Mouse (Mus musculus): Measurements from ENCODE around the gene Gtf2h2.
"Not testable (repeated sequence)": the region's sequence is repeated elsewhere in the genome, so short reads cannot be mapped to it uniquely, and the experiment has no call there.

Gene Gtf2h2

GRCm38 (mm10) chr13:100483610-100484009, 8.8 kb downstream of the Gtf2h2 start:
- DNase-seq: no peak

GRCm38 (mm10) chr13:100463527-100464222, 28.7 kb downstream of the Gtf2h2 start:
- no peak for DNase-seq

DNA sequence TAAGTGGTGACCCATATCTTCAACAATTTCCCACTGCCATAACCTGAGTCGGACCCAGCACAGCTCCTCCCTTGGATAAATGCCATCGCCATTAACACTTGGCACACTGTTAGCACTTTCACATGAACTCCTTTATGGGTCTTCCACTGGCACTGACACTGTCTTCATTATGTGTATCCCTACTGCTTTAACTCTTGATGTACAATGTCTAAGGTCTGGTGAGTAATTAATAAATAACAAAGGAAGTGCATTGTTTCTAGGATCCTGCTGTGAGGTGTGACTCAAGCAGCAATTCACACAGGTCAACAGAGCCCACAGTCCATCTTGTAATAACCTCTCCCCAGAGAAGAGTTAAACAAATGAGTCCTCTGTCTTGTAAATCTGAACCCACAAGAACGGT, 31.0 kb downstream of the Gtf2h2 start:
- DNase-seq: no peak

- DNase-seq: not testable (repeated sequence)
Observed at GRCm38 (mm10) chr13:100452415-100453127, 39.8 kb downstream of the Gtf2h2 start, which contains the start of gene Naip1. Gene Naip1 (minus strand): TSS chr13:100452869.

- DNase-seq: no peak
Observed at GRCm38 (mm10) chr13:100449495-100449894, 42.9 kb downstream of the Gtf2h2 start.

DNA sequence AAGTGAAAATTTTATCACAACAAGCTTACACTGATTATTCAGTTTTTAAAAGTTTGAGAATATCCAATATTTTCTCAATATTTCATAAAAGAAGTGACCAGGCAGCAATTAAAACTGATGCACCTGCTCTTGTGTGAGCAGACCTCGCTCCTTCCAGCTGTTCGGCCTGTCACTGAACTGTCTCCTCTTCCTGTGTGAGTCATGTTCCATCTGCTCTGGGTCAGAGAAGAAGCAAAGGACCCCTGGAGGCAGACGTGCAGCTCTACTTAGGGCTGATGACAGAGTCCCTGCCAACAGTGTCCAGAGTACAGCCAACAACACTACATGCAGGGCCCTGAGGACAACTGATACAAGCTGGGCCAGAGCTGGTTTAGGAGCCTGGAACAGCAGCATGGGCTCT, 52.3 kb downstream of the Gtf2h2 start:
- DNase-seq: no peak

DNA sequence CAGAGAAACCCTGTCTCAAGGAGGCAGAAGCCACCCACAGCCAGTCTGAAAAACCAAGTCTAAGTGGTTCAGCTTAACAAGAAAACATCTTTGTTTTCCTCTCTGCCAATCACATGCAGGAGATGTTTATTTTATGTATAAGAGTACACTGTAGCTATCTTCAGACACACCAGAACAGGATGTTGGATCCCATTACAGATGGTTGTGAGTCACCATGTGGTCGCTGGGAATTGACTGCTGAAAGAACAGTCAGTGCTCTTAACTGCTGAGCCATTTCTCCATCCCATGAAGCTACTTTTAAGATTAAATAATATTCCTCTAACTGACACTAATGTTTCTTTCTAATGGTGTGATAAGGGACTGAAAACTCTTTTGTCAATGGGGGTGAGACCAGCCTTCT, 53.7 kb downstream of the Gtf2h2 start:
- no peak for DNase-seq

DNA sequence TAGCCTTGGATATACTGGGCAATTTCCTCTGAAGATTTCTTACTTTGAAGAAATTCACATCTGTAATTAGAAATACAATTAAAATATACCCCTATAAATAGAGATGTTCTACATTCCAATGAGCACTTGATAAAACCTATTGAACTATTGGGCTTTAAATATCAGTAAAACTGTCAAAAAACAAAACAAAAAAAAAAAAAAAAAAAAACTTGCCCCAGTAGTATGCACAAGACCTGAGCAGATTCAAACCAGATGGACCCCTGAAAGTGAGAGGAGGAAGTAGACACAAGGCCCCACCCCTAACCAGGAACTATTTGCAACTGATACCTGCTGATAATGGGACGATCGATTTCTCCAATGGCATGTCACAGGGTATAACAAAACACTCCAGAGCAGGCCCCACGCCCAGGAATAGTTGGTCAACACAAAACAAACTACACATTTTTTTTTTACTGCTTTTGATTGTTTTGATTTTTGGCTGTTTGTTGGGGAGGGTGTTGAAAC, 55.0 kb downstream of the Gtf2h2 start:
- no peak for DNase-seq

- not testable (repeated sequence) for DNase-seq
Observed at GRCm38 (mm10) chr13:100436556-100437163, 55.7 kb downstream of the Gtf2h2 start.

DNA sequence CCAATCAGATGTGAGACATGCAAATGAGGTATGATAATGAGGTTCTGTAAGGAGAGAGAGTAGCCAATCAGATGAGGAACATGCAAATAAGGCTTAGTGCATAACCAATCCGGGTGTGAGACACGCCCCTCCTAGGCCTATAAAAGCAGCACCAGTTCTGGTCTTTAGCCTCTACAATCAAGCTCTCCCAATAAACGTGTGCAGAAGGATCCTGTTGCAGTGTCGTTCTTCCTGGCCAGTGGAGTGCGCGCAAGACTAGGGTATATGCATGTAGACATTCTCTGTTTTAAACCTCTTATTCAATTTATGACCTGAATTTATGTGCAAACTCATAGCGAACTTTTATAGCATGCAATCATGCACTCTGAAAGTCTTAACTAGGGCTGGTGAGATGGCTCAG, 72.4 kb downstream of the Gtf2h2 start:
- not testable (repeated sequence) for DNase-seq

DNA sequence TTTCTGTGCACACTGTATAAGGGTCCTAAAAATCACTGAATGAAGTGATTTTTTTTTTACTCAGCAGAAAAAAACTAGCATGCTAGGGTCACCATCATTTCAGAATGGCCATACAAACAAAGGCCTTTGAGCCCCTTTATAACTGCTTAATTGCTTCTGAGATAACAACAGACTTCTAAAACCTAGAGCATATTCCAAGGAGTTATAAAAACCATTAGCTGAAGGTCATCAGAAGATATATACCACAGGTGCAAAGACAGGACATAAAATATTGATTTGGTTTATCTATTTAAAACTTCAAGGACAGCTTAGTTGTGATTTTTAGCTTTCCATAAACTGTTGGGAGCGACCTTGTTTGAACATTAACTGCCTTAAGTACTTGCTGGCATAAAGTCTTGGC, 78.0 kb downstream of the Gtf2h2 start:
- no peak for DNase-seq

All from spleen, adult 18-20 months (tissue).